Mouse (Mus musculus) bone marrow, adult 2 months (tissue): Measurements from ENCODE around the gene Oma1.

Source experiments
- CTCF ChIP-seq: fragments of 200-500 bp; IDR thresholded peaks from 2 replicates; pipeline ENCODE4 v1.5.1; 2011; ENCODE audit warnings: low read length, control low read depth; ENCODE audit not compliant: control insufficient read depth, insufficient read depth
- POLR2A ChIP-seq: fragments of 200-500 bp; IDR thresholded peaks from 2 replicates; pipeline ENCODE4 v1.6.1; 2011; ENCODE audit warnings: low read depth, mild to moderate bottlenecking, control low read depth, low read length, borderline replicate concordance; ENCODE audit not compliant: control insufficient read depth

GRCm38 (mm10) chr4:103346058-103346457 lies 32.4 kb downstream of the Oma1 start:
- TF ChIP-seq CTCF = no peak; the same call in 1 of the 2 replicates
- no peak for TF ChIP-seq POLR2A
